Mouse (Mus musculus): ENCODE results near the gene Lrrc75a. TPM values are rescaled to one million over a fixed set of nuclear protein-coding genes. Genes with fewer than 3 reads are reported as not detected.

Lrrc75a gene
- polyA plus RNA-seq, 1 experiment from 2014 or later: 31.9 TPM

GRCm38 (mm10) chr11:62646958-62647515, 1.3 kb downstream of the Lrrc75a start:
- 31% methylated on average over 7 of the region's 7 CpGs for WGBS
- Histone ChIP-seq H3K4me2 (replicated peaks; ENCODE audit: low read depth) (peak overlapping the region; percentile 93), H3K36me3 (ENCODE audit: control insufficient read depth, insufficient read depth) (peaks cover 7% of the 10 kb centered on the region; the same call in 1 of the 2 replicates), H3K9me3 (ENCODE audit: control insufficient read depth) (no peaks in the 10 kb centered on the region), H3K4me1 (replicated peaks; ENCODE audit: control insufficient read depth, insufficient read depth, low read length) (peaks cover 18% of the 10 kb centered on the region), H3K27ac (ENCODE audit: low read depth, low read length) (peak overlapping the region; percentile 93), H3K9ac (ENCODE audit: low read depth, low read length) (peak overlapping the region; percentile 79; the same call in 1 of the 2 replicates), H3K4me3 (ENCODE audit: low read depth, low read length) (peak overlapping the region; percentile 79), H3K27me3 (replicated peaks; ENCODE audit: control insufficient read depth, insufficient read depth, low read length) (no peaks in the 10 kb centered on the region)
- TF ChIP-seq CTCF (IDR thresholded peaks at IDR 0.05; ENCODE audit: low read depth): no peak
- ATAC-seq: no peak

- ATAC-seq: no peak
- Histone ChIP-seq H3K4me3 (ENCODE audit: low read depth, low read length) (peak overlapping the region; percentile 79), H3K9ac (ENCODE audit: low read depth, low read length) (peak overlapping the region; percentile 22; the same call in 1 of the 2 replicates), H3K4me1 (replicated peaks; ENCODE audit: control insufficient read depth, insufficient read depth, low read length) (peaks cover 24% of the 10 kb centered on the region), H3K9me3 (ENCODE audit: control insufficient read depth) (no peaks in the 10 kb centered on the region), H3K36me3 (ENCODE audit: control insufficient read depth, insufficient read depth) (peaks cover 3% of the 10 kb centered on the region; the same call in 1 of the 2 replicates), H3K27ac (ENCODE audit: low read depth, low read length) (peak overlapping the region; percentile 93), H3K4me2 (replicated peaks; ENCODE audit: low read depth) (peak overlapping the region; percentile 93), H3K27me3 (replicated peaks; ENCODE audit: control insufficient read depth, insufficient read depth, low read length) (no peaks in the 10 kb centered on the region)
- 31% methylated on average over 4 of the region's 4 CpGs for WGBS
- no peak for TF ChIP-seq CTCF (IDR thresholded peaks at IDR 0.05; ENCODE audit: low read depth)
Observed at GRCm38 (mm10) chr11:62646495-62646843, 1.9 kb downstream of the Lrrc75a start.

- Histone ChIP-seq H3K36me3 (ENCODE audit: control insufficient read depth, insufficient read depth) (peaks cover 3% of the 10 kb centered on the region; the same call in 1 of the 2 replicates), H3K9me3 (ENCODE audit: control insufficient read depth) (no peaks in the 10 kb centered on the region), H3K4me3 (ENCODE audit: low read depth, low read length) (peak overlapping the region; percentile 79), H3K27ac (ENCODE audit: low read depth, low read length) (peak overlapping the region; percentile 93), H3K9ac (ENCODE audit: low read depth, low read length) (peak overlapping the region; percentile 22; the same call in 1 of the 2 replicates), H3K4me2 (replicated peaks; ENCODE audit: low read depth) (peak overlapping the region; percentile 93), H3K4me1 (replicated peaks; ENCODE audit: control insufficient read depth, insufficient read depth, low read length) (peaks cover 29% of the 10 kb centered on the region), H3K27me3 (replicated peaks; ENCODE audit: control insufficient read depth, insufficient read depth, low read length) (no peaks in the 10 kb centered on the region)
- 11% methylated on average over 8 of the region's 8 CpGs for WGBS
- ATAC-seq: no peak
- TF ChIP-seq CTCF (IDR thresholded peaks at IDR 0.05; ENCODE audit: low read depth): no peak
Observed at GRCm38 (mm10) chr11:62645732-62646494, 2.4 kb downstream of the Lrrc75a start.

GRCm38 (mm10) chr11:62645337-62645675, 3.0 kb downstream of the Lrrc75a start:
- Histone ChIP-seq H3K4me3 (ENCODE audit: low read depth, low read length) (no peak overlapping the region), H3K9ac (ENCODE audit: low read depth, low read length) (no peak overlapping the region), H3K27ac (ENCODE audit: low read depth, low read length) (peak overlapping the region; percentile 93), H3K4me1 (replicated peaks; ENCODE audit: control insufficient read depth, insufficient read depth, low read length) (peaks cover 30% of the 10 kb centered on the region), H3K27me3 (replicated peaks; ENCODE audit: control insufficient read depth, insufficient read depth, low read length) (no peaks in the 10 kb centered on the region), H3K9me3 (ENCODE audit: control insufficient read depth) (no peaks in the 10 kb centered on the region), H3K4me2 (replicated peaks; ENCODE audit: low read depth) (peak overlapping the region; percentile 93; the same call in 1 of the 2 replicates), H3K36me3 (ENCODE audit: control insufficient read depth, insufficient read depth) (peaks cover 5% of the 10 kb centered on the region; the same call in 1 of the 2 replicates)
- 53% methylated on average over 4 of the region's 4 CpGs for WGBS
- TF ChIP-seq CTCF (IDR thresholded peaks at IDR 0.05; ENCODE audit: low read depth): no peak
- no peak for ATAC-seq

GRCm38 (mm10) chr11:62644602-62645336, 3.6 kb downstream of the Lrrc75a start:
- TF ChIP-seq CTCF (IDR thresholded peaks at IDR 0.05; ENCODE audit: low read depth): no peak
- 90% methylated on average over 5 of the region's 5 CpGs for WGBS
- Histone ChIP-seq H3K9me3 (ENCODE audit: control insufficient read depth) (no peaks in the 10 kb centered on the region), H3K27me3 (replicated peaks; ENCODE audit: control insufficient read depth, insufficient read depth, low read length) (no peaks in the 10 kb centered on the region), H3K4me3 (ENCODE audit: low read depth, low read length) (no peak overlapping the region), H3K36me3 (ENCODE audit: control insufficient read depth, insufficient read depth) (peaks cover 10% of the 10 kb centered on the region; the same call in 1 of the 2 replicates), H3K4me2 (replicated peaks; ENCODE audit: low read depth) (0 out of 2 replicates have a peak overlapping the region, but pooled peaks have one; percentile 93), H3K27ac (ENCODE audit: low read depth, low read length) (peak overlapping the region; percentile 93), H3K9ac (ENCODE audit: low read depth, low read length) (no peak overlapping the region; the same call in 1 of the 2 replicates), H3K4me1 (replicated peaks; ENCODE audit: control insufficient read depth, insufficient read depth, low read length) (peaks cover 30% of the 10 kb centered on the region)
- ATAC-seq: no peak
